Mouse (Mus musculus): ENCODE results near the gene Cep63. TPM values are rescaled to one million over a fixed set of nuclear protein-coding genes. Genes with fewer than 3 reads are reported as not detected.

Gene Cep63
- polyA plus RNA-seq, 1 experiment from 2014 or later, result 43.0 TPM

DNA sequence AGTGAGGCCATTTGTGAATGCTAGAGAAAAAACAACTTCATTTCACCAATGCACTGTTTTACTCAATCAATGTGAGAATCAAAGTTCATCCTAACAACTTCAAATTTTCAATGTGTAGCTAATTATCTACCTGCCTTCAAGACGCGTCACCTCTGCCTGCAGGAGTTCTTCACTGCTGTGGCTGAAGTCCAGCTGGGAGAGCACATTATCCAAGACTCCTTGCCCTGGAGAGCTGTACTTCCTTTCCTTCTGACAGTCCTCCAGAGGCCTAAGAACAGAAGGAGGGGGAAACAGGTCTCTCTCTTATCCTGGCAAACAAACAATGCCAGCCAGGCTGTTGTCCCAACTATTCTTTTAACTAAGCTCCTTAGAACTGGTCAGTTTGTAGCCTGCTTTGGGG lies 25.1 kb downstream of the Cep63 start:
- Histone ChIP-seq H3K4me3 (no peak overlapping the region), H3K4me2 (no peak overlapping the region), H3K9me3 (no peaks in the 10 kb centered on the region), H3K36me3 (peaks cover 33% of the 10 kb centered on the region), H3K4me1 (replicated peaks) (no peaks in the 10 kb centered on the region), H3K27ac (no peak overlapping the region), H3K9ac (no peak overlapping the region), H3K27me3 (no peaks in the 10 kb centered on the region)
- no peak for ATAC-seq (ENCODE audit: low FRiP score)
- 85% methylated on average over 2 of the region's 2 CpGs for WGBS

DNA sequence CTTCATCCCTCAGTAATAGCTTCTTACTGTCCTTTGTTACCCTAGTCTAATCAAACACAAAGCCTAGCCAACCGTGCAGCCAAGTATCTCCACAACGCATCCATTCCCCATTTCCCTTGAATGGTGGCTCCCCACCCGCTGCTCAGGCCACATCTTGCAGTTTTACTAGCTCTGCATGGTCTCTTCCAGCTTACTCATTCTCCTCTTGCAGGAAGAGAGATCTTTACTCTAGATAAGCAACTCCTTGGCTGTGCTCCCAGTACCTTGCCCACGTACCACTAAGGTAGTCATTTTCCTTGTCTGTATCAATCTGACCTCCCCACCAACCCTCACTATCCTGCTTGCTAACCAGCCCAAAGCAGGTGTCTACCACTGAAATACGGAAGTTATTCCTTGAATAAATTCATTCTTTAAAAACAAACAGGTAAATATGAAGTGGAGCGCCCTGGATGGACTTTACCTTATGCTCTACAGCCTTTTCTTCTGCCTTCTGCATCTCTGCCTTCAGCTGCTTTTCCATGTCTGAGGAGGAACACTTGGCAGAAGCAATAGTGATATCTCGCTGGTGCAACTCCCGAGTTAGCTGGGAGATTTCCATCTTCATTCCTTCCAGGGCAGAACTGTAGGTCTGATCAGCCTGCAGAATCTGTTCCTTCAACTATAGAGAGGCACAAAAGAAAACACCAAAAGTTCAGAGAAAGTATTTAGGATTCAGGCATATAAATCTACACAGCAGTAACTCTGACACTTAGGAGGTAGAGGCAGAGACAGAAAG lies 30.5 kb downstream of the Cep63 start:
- 0 out of 2 replicates have a peak overlapping the region, but pooled peaks have one; percentile 15 for H3K27ac ChIP-seq
- H3K36me3 ChIP-seq, result peaks cover 30% of the 10 kb centered on the region
- no peak for ATAC-seq (ENCODE audit: low FRiP score)
- H3K27me3 ChIP-seq, result no peaks in the 10 kb centered on the region
- no peaks in the 10 kb centered on the region for H3K9me3 ChIP-seq
- H3K4me1 ChIP-seq (replicated peaks), result no peaks in the 10 kb centered on the region; the same call in 1 of the 2 replicates
- 82% methylated on average over 8 of the region's 8 CpGs for WGBS
- no peak overlapping the region for H3K4me3 ChIP-seq
- H3K4me2 ChIP-seq, result no peak overlapping the region
- H3K9ac ChIP-seq, result no peak overlapping the region

DNA sequence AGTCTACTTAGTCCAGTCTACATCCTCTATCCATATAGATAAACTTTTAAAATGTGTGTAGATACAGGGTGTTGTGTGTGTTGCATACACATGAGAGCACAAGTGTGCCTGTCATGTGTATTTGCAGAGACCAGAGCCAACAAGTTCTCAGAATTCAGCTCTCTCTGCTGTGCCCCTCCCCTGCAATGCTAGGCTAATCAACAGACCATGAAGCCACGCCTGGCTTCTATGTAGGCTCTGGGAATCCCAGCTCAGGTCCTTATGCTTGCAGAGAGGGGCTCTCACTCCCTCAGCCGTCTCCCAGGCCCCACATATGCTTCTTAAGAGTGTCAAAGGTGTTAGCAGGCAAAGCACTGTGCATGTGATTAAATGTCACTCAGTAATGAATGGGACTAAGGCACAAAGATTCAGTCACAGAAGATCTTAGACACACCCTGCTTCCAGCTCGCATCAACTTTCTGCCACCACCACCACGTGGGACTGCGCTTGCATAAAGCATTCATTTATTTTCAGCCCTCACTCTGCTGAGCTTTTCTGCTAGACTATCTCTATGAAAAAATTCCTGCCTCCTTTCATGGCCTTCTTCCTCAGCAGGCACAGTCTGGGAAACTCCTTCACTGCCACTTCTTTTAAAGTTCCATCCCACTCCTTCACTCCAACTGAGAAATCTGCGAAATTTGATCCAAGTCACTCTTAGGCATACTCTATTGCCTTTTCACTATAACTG lies 31.5 kb downstream of the Cep63 start:
- peaks cover 27% of the 10 kb centered on the region for H3K36me3 ChIP-seq
- H3K4me2 ChIP-seq, result no peak overlapping the region
- H3K9me3 ChIP-seq, result no peaks in the 10 kb centered on the region
- no peak for ATAC-seq (ENCODE audit: low FRiP score)
- no peaks in the 10 kb centered on the region for H3K27me3 ChIP-seq
- H3K9ac ChIP-seq, result no peak overlapping the region
- H3K27ac ChIP-seq, result no peak overlapping the region
- WGBS, result 53% methylated on average over 6 of the region's 6 CpGs
- no peak overlapping the region for H3K4me3 ChIP-seq
- H3K4me1 ChIP-seq (replicated peaks), result no peaks in the 10 kb centered on the region; the same call in 1 of the 2 replicates

DNA sequence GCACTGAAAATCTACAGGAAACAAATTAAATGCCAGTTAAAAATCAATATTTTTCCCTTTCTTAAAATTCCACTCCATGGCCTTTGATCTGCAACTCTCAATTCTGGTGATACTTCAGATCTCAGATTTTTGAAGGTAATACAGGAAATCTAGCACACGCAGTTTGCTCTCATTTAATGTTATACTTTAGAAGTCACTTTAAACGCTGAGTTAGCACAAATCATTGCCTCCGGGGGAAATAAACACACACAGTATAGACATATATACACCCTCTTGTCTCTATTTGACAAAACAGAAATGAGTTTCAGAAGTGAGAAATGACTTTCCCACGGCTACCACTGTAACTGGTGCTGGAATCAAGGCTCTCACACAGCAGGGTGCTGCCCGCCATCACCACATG lies 39.0 kb downstream of the Cep63 start:
- Histone ChIP-seq H3K36me3 (peaks cover 47% of the 10 kb centered on the region), H3K9ac (no peak overlapping the region), H3K4me3 (no peak overlapping the region), H3K27me3 (no peaks in the 10 kb centered on the region), H3K4me2 (no peak overlapping the region), H3K27ac (no peak overlapping the region), H3K4me1 (replicated peaks) (0 out of 2 replicates have a peak, but pooled peaks cover 2% of the 10 kb centered on the region), H3K9me3 (no peaks in the 10 kb centered on the region)
- WGBS, result 70% methylated on average over 5 of the region's 5 CpGs
- no peak for ATAC-seq (ENCODE audit: low FRiP score)

DNA sequence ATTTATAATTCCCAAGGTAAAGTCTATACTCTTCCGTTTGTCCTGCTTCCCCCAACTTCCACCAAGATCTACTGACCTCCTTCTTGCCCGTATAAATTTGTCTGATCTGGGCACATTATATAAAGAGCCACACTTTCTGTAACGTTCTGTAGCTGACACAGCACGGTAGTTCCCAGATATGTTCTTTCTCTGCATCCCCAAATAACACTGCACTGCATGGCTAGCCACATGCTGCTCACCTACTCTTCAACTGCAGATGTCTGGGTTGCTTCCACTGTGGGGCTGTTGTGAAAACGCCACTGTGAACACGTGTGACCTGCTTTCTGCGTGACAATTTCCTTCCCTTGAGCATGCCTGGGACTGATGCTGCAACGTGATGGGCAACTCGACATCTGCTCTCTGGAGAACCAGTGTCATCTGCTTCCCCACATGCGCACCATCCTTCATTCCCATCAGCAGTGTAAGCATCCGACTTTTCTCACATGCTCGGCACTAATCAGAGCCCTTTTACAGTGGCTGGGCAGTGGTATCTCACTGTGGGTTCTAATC lies 44.3 kb downstream of the Cep63 start:
- no peak overlapping the region for H3K4me3 ChIP-seq
- peak overlapping the region; percentile 12; the same call in 1 of the 2 replicates for H3K27ac ChIP-seq
- H3K36me3 ChIP-seq, result peaks cover 29% of the 10 kb centered on the region
- no peaks in the 10 kb centered on the region for H3K27me3 ChIP-seq
- H3K4me1 ChIP-seq (replicated peaks), result peaks cover 5% of the 10 kb centered on the region
- no peak for ATAC-seq (ENCODE audit: low FRiP score)
- H3K4me2 ChIP-seq, result no peak overlapping the region
- WGBS, result 76% methylated on average over 12 of the region's 12 CpGs
- no peak overlapping the region for H3K9ac ChIP-seq
- H3K9me3 ChIP-seq, result no peaks in the 10 kb centered on the region

DNA sequence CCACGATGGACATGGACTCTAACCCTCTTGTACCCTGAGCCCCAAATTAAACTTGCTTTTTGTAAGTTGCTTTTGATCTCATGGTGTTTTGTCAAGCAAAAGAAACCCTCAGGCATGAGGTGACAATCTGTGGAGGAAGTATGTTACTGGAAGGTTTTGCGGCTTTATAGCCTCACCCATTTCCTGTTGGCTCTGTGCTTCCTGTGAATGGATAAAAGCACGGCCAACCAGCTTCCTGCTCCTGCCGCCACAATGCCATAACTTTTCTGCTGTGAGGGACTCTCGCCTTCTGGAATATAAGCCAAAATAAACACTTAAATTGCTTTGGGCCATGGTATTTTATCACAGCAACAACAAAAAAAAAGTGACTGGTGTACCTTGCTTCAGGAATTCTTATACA lies 48.9 kb downstream of the Cep63 start:
- Histone ChIP-seq H3K4me3 (no peak overlapping the region), H3K4me2 (no peak overlapping the region), H3K27ac (no peak overlapping the region), H3K4me1 (replicated peaks) (peaks cover 15% of the 10 kb centered on the region), H3K9ac (no peak overlapping the region), H3K27me3 (no peaks in the 10 kb centered on the region), H3K9me3 (no peaks in the 10 kb centered on the region), H3K36me3 (no peaks in the 10 kb centered on the region)
- WGBS, result 85% methylated on average over 5 of the region's 5 CpGs
- no peak for ATAC-seq (ENCODE audit: low FRiP score)

DNA sequence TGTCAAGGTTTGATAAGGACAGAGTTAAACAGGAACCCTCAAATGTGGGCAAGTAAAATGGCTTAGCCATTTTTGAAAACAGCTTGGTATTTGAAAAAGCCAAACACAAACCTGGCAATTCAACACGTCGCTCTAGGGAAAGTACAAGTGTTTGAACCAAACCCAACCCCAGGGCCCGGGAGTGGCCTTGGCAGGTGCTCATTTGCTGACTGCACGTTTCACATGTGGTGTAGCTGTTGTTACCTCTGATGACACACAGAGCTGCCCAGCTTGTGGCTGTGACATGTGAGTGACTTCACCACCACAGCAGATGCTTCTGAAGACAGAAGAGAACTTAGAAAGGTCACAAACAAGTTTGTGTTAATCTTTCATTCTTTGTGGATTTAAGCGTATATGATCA lies 53.4 kb downstream of the Cep63 start:
- Histone ChIP-seq H3K9ac (no peak overlapping the region), H3K4me1 (replicated peaks) (peaks cover 10% of the 10 kb centered on the region), H3K9me3 (no peaks in the 10 kb centered on the region; the same call in 1 of the 2 replicates), H3K4me2 (no peak overlapping the region), H3K36me3 (no peaks in the 10 kb centered on the region), H3K27me3 (no peaks in the 10 kb centered on the region), H3K4me3 (no peak overlapping the region), H3K27ac (no peak overlapping the region)
- ATAC-seq (ENCODE audit: low FRiP score), result no peak
- 86% methylated on average over 5 of the region's 5 CpGs for WGBS

DNA sequence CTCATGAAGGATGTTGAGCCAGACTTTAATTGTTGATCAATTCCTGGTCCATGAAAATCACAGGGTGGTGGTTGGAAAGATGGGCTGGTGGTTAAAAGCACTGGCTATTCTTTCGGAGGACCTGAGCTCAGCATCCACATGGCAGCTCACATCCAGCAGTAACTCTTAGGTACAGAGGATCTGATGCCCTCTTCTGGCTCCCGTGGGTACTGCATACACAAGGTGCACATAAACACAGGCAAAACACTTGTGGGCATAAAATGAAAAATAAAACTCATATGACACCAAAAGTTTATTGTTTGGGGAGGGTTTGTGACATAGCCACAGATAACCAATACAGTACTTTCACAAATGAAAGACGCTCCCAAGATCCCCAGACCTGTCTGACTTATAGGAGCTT lies 67.9 kb downstream of the Cep63 start:
- ATAC-seq (ENCODE audit: low FRiP score), result no peak
- Histone ChIP-seq H3K4me1 (replicated peaks) (no peaks in the 10 kb centered on the region), H3K27ac (no peak overlapping the region), H3K9me3 (no peaks in the 10 kb centered on the region; the same call in 1 of the 2 replicates), H3K27me3 (no peaks in the 10 kb centered on the region), H3K4me2 (no peak overlapping the region), H3K36me3 (no peaks in the 10 kb centered on the region), H3K9ac (no peak overlapping the region), H3K4me3 (no peak overlapping the region)
- WGBS, result 95% methylated on average over 3 of the region's 3 CpGs

DNA sequence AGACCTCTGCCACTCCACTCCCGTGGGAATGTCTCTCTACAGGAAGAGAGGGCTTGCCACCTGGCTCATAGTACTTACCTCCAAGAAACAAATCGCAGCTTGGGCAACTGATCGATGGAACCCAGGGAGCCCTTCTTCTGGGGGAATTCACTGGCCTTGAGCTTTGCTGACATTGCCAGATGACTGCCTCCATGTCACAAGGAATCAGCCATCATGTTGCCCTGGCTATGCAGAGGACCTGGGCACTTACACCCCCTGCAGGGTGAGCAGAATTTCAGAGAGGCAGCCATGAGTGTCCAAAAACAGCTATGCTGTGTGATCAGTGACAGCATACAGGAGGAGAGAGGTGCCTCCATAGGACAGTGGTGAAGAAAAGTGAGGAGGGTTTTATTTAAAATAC lies 72.6 kb downstream of the Cep63 start:
- Histone ChIP-seq H3K27ac (no peak overlapping the region), H3K4me3 (no peak overlapping the region), H3K27me3 (no peaks in the 10 kb centered on the region), H3K9me3 (no peaks in the 10 kb centered on the region; the same call in 1 of the 2 replicates), H3K4me2 (no peak overlapping the region), H3K4me1 (replicated peaks) (no peaks in the 10 kb centered on the region), H3K9ac (no peak overlapping the region), H3K36me3 (no peaks in the 10 kb centered on the region)
- WGBS, result 86% methylated on average over 3 of the region's 3 CpGs
- no peak for ATAC-seq (ENCODE audit: low FRiP score)

DNA sequence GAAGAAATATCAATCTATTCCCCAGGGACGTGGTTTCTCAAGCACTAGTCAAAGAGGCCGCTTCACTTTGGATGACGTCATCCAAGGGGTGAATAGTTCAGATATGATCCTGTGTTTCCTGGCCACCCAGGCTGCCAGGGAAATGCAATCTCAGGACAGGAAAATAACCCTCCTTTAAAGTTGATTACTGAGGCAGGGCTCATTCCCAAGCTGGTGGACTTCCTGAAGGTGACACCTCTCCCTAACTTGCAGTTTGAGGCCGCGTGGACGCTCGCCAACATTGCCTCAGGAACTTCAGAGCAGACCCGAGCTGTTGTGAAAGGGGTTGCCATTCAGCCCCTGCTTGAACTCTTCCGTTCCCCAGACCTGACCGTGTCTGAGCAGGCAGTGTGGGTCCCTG lies 74.6 kb downstream of the Cep63 start:
- H3K9me3 ChIP-seq, result no peaks in the 10 kb centered on the region
- ATAC-seq (ENCODE audit: low FRiP score), result no peak
- no peak overlapping the region for H3K4me3 ChIP-seq
- H3K36me3 ChIP-seq, result no peaks in the 10 kb centered on the region
- H3K4me2 ChIP-seq, result no peak overlapping the region
- H3K4me1 ChIP-seq (replicated peaks), result peaks cover 7% of the 10 kb centered on the region; the same call in 1 of the 2 replicates
- H3K27me3 ChIP-seq, result peaks cover 12% of the 10 kb centered on the region
- no peak overlapping the region for H3K9ac ChIP-seq
- no peak overlapping the region for H3K27ac ChIP-seq
- whole genome bisulfite sequencing, result 79% methylated on average over 10 of the region's 10 CpGs

DNA sequence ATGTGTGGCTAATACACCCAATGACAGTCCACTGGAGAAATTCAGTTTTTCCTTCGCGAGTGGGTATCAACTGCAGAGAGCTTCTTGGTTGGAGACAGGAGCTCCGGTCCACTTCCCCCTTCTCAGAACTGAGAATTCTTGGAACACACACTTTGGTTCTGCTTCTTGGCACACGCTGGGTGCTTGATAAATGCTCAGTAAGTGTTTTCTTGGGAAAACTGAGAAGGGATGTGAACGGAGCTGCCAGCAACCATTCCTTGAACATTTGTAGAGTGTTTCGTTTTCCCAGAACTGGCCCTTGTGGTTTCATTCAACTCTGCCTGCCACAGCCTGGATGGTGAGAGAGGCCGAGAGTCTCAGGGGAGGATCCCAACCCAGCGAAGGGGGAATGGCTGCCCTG lies 77.1 kb downstream of the Cep63 start:
- no peak overlapping the region for H3K27ac ChIP-seq
- ATAC-seq (ENCODE audit: low FRiP score), result no peak
- no peaks in the 10 kb centered on the region for H3K36me3 ChIP-seq
- H3K27me3 ChIP-seq, result peaks cover 12% of the 10 kb centered on the region
- H3K9me3 ChIP-seq, result no peaks in the 10 kb centered on the region
- H3K4me3 ChIP-seq, result no peak overlapping the region
- 93% methylated on average over 8 of the region's 8 CpGs for WGBS
- H3K4me1 ChIP-seq (replicated peaks), result peaks cover 26% of the 10 kb centered on the region
- no peak overlapping the region for H3K4me2 ChIP-seq
- H3K9ac ChIP-seq, result no peak overlapping the region

DNA sequence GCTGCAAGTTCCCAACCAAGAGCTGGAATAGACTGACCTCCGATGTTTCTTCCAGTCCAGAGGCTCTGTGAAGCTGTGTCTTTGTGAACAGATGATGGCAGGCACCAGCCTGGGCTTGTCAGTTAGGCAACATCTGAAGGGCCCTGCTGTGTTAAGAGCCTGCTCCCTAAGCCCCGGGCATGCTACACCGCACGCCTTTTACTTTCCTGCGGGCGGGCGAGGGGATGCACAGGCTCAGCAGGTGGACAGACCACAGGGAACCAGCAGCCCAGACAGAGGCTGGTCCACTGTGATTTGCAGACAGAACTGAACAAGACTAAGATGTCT lies 79.3 kb downstream of the Cep63 start:
- H3K27ac ChIP-seq, result no peak overlapping the region
- no peak overlapping the region for H3K4me2 ChIP-seq
- H3K36me3 ChIP-seq, result no peaks in the 10 kb centered on the region
- H3K27me3 ChIP-seq, result peaks cover 21% of the 10 kb centered on the region
- H3K4me1 ChIP-seq (replicated peaks), result peaks cover 42% of the 10 kb centered on the region
- WGBS, result 36% methylated on average over 7 of the region's 7 CpGs
- H3K9ac ChIP-seq, result no peak overlapping the region
- no peak for ATAC-seq (ENCODE audit: low FRiP score)
- no peak overlapping the region for H3K4me3 ChIP-seq
- no peaks in the 10 kb centered on the region for H3K9me3 ChIP-seq

Data from hindbrain, embryonic 13.5 days (tissue).